Mouse (Mus musculus) gastrocnemius, postnatal 36 days (tissue): Measurements from ENCODE around the gene Mcl1. TPM values are rescaled to one million over a fixed set of nuclear protein-coding genes. Genes with fewer than 3 reads are reported as not detected.
"Not testable (repeated sequence)": the region's sequence is repeated elsewhere in the genome, so short reads cannot be mapped to it uniquely, and the experiment has no call there.

ENCODE experiments used
- DNase-seq, 2 experiments: peaks; one replicate each; pipeline ENCODE4 v3.0.0; 2022
- intact Hi-C: fragments of 180-260 bp; cut with DNase I; formaldehyde crosslinking; loops from one replicate; pipeline ENCODE4 v1.15.1; 2025
- total RNA-seq, 2 experiments: library from RNA; stranded (reverse); gene quantifications; 2 replicates each; pipeline ENCODE4 v1.2.3; 2021

Mcl1 gene
- total RNA-seq, 2 experiments from 2014 or later = 109 to 130 TPM

- intact Hi-C loops = no loop called here
- DNase-seq = no peak
Observed at GRCm38 (mm10) chr3:95648016-95648415, 10.6 kb upstream of the Mcl1 start.

- intact Hi-C loops = no loop called here
Observed at GRCm38 (mm10) chr3:95650276-95651032, 8.1 kb upstream of the Mcl1 start.

GRCm38 (mm10) chr3:95651033-95651373 is 7.6 kb upstream of the Mcl1 start:
- DNase-seq = no peak
- intact Hi-C loops = no loop called here

More at GRCm38 (mm10) chr3:95650276-95651032, 8.1 kb upstream of the Mcl1 start:
- peak in 1 of 2 experiments; percentile 51 for DNase-seq

- intact Hi-C loops = no loop called here
- no peak for DNase-seq
Observed at GRCm38 (mm10) chr3:95651391-95652203, 7.0 kb upstream of the Mcl1 start.

GRCm38 (mm10) chr3:95652204-95652811 is 6.3 kb upstream of the Mcl1 start:
- intact Hi-C loops = no loop called here
- DNase-seq = no peak

GRCm38 (mm10) chr3:95652871-95653270 is 5.7 kb upstream of the Mcl1 start:
- DNase-seq = no peak
- intact Hi-C loops = no loop called here

- DNase-seq = no peak
- intact Hi-C loops = no loop called here
Observed at GRCm38 (mm10) chr3:95653473-95654034, 5.0 kb upstream of the Mcl1 start.

- intact Hi-C loops, DNase-seq: not testable (repeated sequence)
Observed at GRCm38 (mm10) chr3:95654371-95654770, 4.2 kb upstream of the Mcl1 start.

- intact Hi-C loops = no loop called here
Observed at GRCm38 (mm10) chr3:95655437-95655836, 3.2 kb upstream of the Mcl1 start.

GRCm38 (mm10) chr3:95657108-95657507 is 1.5 kb upstream of the Mcl1 start:
- no peak for DNase-seq
- intact Hi-C loops = no loop called here

More at GRCm38 (mm10) chr3:95655437-95655836, 3.2 kb upstream of the Mcl1 start:
- no peak for DNase-seq

- intact Hi-C loops = no loop called here
- DNase-seq = no peak
Observed at GRCm38 (mm10) chr3:95657711-95658110, 877 bp upstream of the Mcl1 start.

GRCm38 (mm10) chr3:95658868-95659712 is 502 bp downstream of the Mcl1 start:
- peak; percentile 69 for DNase-seq
- intact Hi-C loops = loop anchor here (1.0 kb wide), 1 partner anchor 17 kb away; no protein-coding TSS in a partner anchor

GRCm38 (mm10) chr3:95659948-95660347 is 1.4 kb downstream of the Mcl1 start:
- intact Hi-C loops = loop anchor here (1.0 kb wide), 1 partner anchor 16 kb away; no protein-coding TSS in a partner anchor
- DNase-seq = no peak

GRCm38 (mm10) chr3:95660788-95661478 is 2.3 kb downstream of the Mcl1 start:
- intact Hi-C loops = no loop called here
- no peak for DNase-seq

GRCm38 (mm10) chr3:95661945-95662715 is 3.5 kb downstream of the Mcl1 start:
- DNase-seq = no peak
- intact Hi-C loops = no loop called here

- intact Hi-C loops = no loop called here
- DNase-seq = no peak
Observed at GRCm38 (mm10) chr3:95662724-95663449, 4.3 kb downstream of the Mcl1 start.

- DNase-seq = no peak
- intact Hi-C loops = no loop called here
Observed at GRCm38 (mm10) chr3:95663486-95663885, 4.9 kb downstream of the Mcl1 start.
